Mouse (Mus musculus) cortical plate, adult 2 months (tissue): ENCODE measurements at regions not wholly inside any gene's neighbourhood (a gene's known extent, or its start where the extent isn't known, plus 50 kb on each side); places are given as distances from the start of the nearest gene placed in this dataset.

ENCODE experiments used
- CTCF ChIP-seq: fragments of 200-500 bp; IDR thresholded peaks from 2 replicates; pipeline ENCODE4 v1.5.1; 2011; ENCODE audit warnings: mild to moderate bottlenecking, control low read depth, low read length; ENCODE audit not compliant: insufficient read depth; ENCODE audit errors: extremely low read depth
- POLR2A ChIP-seq: fragments of 200-500 bp; IDR thresholded peaks from 2 replicates; pipeline ENCODE4 v1.6.1; 2011; ENCODE audit warnings: mild to moderate bottlenecking, low read length, control low read depth; ENCODE audit not compliant: insufficient read depth; ENCODE audit errors: extremely low read depth

DNA sequence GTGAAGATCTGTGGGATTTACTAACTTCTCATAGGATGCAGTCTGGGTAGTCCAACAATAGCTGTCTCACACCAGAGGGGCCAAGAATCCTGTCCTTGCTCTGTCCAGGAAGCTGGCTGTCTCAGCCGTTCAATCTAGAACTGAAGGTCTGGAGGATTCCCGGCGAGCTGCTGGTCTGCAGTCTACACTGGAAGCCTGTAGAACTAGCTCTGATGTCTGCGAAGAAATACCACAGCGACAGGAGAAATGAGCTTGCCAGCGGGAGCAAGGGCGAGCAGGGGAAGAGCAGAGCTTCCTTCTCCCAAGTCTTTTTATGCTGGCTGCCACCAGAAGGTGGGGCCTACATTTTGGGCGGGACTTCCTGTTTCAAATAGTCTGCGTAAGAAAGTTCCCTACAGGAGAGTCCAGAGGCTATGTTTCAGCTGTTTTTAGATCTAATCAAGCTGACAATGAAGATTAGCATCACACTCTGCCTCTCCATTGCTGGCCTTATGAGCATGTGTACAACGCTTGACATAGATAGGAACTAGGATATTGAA is 111.9 kb upstream of the Eef2kmt start:
- TF ChIP-seq CTCF (no peak), POLR2A (no peak)
